Mouse (Mus musculus) testis, adult 2 months (tissue): ENCODE measurements around the gene Rab3gap2.

Experiments
- CTCF ChIP-seq: fragments of 200-500 bp; IDR thresholded peaks from 2 replicates; pipeline ENCODE4 v1.5.1; 2012; ENCODE audit warnings: low read depth, mild to moderate bottlenecking, inconsistent platforms, low read length, moderate library complexity; ENCODE audit not compliant: control insufficient read depth, insufficient read depth, insufficient replicate concordance
- POLR2A ChIP-seq: fragments of 200-500 bp; IDR thresholded peaks from 2 replicates; pipeline ENCODE4 v1.6.1; 2012; ENCODE audit warnings: low read depth, mild to moderate bottlenecking, inconsistent platforms, low read length, moderate library complexity; ENCODE audit not compliant: control insufficient read depth

- no peak for TF ChIP-seq CTCF
- TF ChIP-seq POLR2A, result no peak
These were observed 18.4 kb upstream of the Rab3gap2 start for GRCm38 (mm10) chr1:185185556-185185955.
